13 mouse cellular contexts compared by ENCODE assay signal in the genomic region with DNA sequence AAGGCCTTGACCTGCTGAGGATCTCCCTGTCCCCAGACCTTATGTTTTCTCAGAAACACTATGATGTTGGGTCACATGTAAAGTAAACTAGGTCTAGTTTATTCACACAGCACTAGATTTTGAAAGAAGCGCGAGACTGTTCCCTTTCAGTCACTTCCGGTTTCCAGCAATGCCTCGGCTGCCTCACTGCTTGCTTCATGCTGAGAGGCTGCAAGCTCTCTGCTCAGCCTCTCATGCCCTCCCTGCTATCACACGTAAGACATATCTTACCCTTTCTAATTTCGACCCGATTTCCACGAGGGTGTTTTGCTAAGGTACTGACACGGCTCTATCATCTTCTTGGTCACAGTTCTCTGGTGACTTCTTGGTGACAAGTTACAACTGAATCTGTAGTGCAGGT. TPM values are rescaled to one million over a fixed set of nuclear protein-coding genes. Genes with fewer than 3 reads are reported as not detected.
DNase-seq lines count a peak whose midpoint lies in the region; ATAC-seq and TF ChIP-seq lines count a peak whose summit lies in the region.
"Had no signal": no experiment of that assay in that cellular context is flagged by ENCODE, and none has a peak within 500 bp of the region (broad histone marks: within the 10 kb centered on the region; RNA-seq: fewer than 3 reads in every experiment).

No protein-coding gene starts in this region.

- H3K27ac ChIP-seq in heart, postnatal 0 days (ENCODE audit: low read depth) = peak overlapping the region; percentile 7; the same call in 1 of the 2 replicates
- no peak overlapping the region for H3K27ac ChIP-seq in liver, postnatal 0 days (ENCODE audit: low read depth)
- no peak overlapping the region for H3K27ac ChIP-seq in midbrain, embryonic 14.5 days (replicated peaks; ENCODE audit: low read depth, low read length)
- H3K27ac ChIP-seq: limb, embryonic 12.5 days; stomach, embryonic 15.5 days had no signal

- no peaks in the 10 kb centered on the region for H3K9me3 ChIP-seq in heart, postnatal 0 days (replicated peaks; ENCODE audit: control insufficient read depth, low read length)
- H3K9me3 ChIP-seq in liver, postnatal 0 days (ENCODE audit: low read length) = no peaks in the 10 kb centered on the region
- no peaks in the 10 kb centered on the region for H3K9me3 ChIP-seq in midbrain, embryonic 14.5 days (ENCODE audit: control insufficient read depth, low read length)
- H3K9me3 ChIP-seq: limb, embryonic 12.5 days; stomach, embryonic 15.5 days had no signal

- TF ChIP-seq EP300 in heart, postnatal 0 days (IDR thresholded peaks at IDR 0.05; ENCODE audit: low read depth) = no peak
- TF ChIP-seq EP300 in liver, postnatal 0 days (IDR thresholded peaks at IDR 0.05; ENCODE audit: low read depth) = no peak

- no peak overlapping the region for H3K9ac ChIP-seq in heart, postnatal 0 days (replicated peaks; ENCODE audit: low read depth, low read length)
- H3K9ac ChIP-seq in liver, postnatal 0 days (replicated peaks) = no peak overlapping the region
- no peak overlapping the region for H3K9ac ChIP-seq in midbrain, embryonic 14.5 days (replicated peaks; ENCODE audit: low read length)
- H3K9ac ChIP-seq: limb, embryonic 12.5 days; stomach, embryonic 15.5 days had no signal

- no peak for TF ChIP-seq CTCF in heart, postnatal 0 days (IDR thresholded peaks at IDR 0.05; ENCODE audit: low read depth)
- no peak for TF ChIP-seq CTCF in liver, postnatal 0 days (IDR thresholded peaks at IDR 0.05; ENCODE audit: low read depth)

- H3K4me1 ChIP-seq in heart, postnatal 0 days (ENCODE audit: control insufficient read depth, insufficient read depth) = peaks cover 7% of the 10 kb centered on the region; the same call in 1 of the 2 replicates
- no peaks in the 10 kb centered on the region for H3K4me1 ChIP-seq in liver, postnatal 0 days (ENCODE audit: insufficient read depth)
- H3K4me1 ChIP-seq in midbrain, embryonic 14.5 days (ENCODE audit: control insufficient read depth, insufficient read depth, low read length) = no peaks in the 10 kb centered on the region; the same call in 1 of the 2 replicates
- H3K4me1 ChIP-seq: stomach, embryonic 15.5 days had no signal

- H3K36me3 ChIP-seq in heart, postnatal 0 days (replicated peaks; ENCODE audit: control insufficient read depth, insufficient read depth, low read length) = no peaks in the 10 kb centered on the region
- H3K36me3 ChIP-seq in liver, postnatal 0 days (replicated peaks; ENCODE audit: insufficient read depth, low read length) = no peaks in the 10 kb centered on the region
- H3K36me3 ChIP-seq in midbrain, embryonic 14.5 days (ENCODE audit: control insufficient read depth, insufficient read depth, low read length) = no peaks in the 10 kb centered on the region
- H3K36me3 ChIP-seq: limb, embryonic 12.5 days; stomach, embryonic 15.5 days had no signal

- no peak for DNase-seq in heart, postnatal 0 days (ENCODE audit: low spot score)
- DNase-seq in heart, adult 18-20 months = no peak
- DNase-seq in lung, postnatal 25 days (ENCODE audit: low spot score) = peak; percentile 63
- DNase-seq in thymus, postnatal 0 days (ENCODE audit: low spot score) = peak; percentile 74
- DNase-seq in urinary bladder, postnatal 14 days (ENCODE audit: low spot score) = no peak
- no peak for DNase-seq in liver, postnatal 0 days
- DNase-seq in midbrain, embryonic 14.5 days = no peak
- DNase-seq: cerebellum, postnatal 10 days; kidney, adult 2 months had no signal

- ATAC-seq in heart, postnatal 0 days (ENCODE audit: insufficient read depth, low read depth) = no peak
- ATAC-seq in CD4-positive, CD25-positive, alpha-beta regulatory T cell, adult 4 months = peak; percentile 75
- ATAC-seq in liver, postnatal 0 days = no peak
- no peak for ATAC-seq in midbrain, embryonic 14.5 days (ENCODE audit: low FRiP score, low TSS enrichment)

- no peak overlapping the region; the same call in 1 of the 2 replicates for H3K4me2 ChIP-seq in heart, postnatal 0 days (ENCODE audit: low read depth, low read length)
- no peak overlapping the region for H3K4me2 ChIP-seq in liver, postnatal 0 days (ENCODE audit: low read depth, low read length)
- no peak overlapping the region for H3K4me2 ChIP-seq in midbrain, embryonic 14.5 days (ENCODE audit: low read length)
- H3K4me2 ChIP-seq: limb, embryonic 12.5 days; stomach, embryonic 15.5 days had no signal

- no peaks in the 10 kb centered on the region for H3K27me3 ChIP-seq in heart, postnatal 0 days (ENCODE audit: control insufficient read depth, insufficient read depth, low read length)
- no peaks in the 10 kb centered on the region for H3K27me3 ChIP-seq in liver, postnatal 0 days (ENCODE audit: insufficient read depth, low read length)
- no peaks in the 10 kb centered on the region for H3K27me3 ChIP-seq in midbrain, embryonic 14.5 days (ENCODE audit: control insufficient read depth, insufficient read depth, low read length)
- H3K27me3 ChIP-seq: limb, embryonic 12.5 days; stomach, embryonic 15.5 days had no signal

- no peak overlapping the region for H3K4me3 ChIP-seq in heart, postnatal 0 days (ENCODE audit: low read depth, low read length)
- H3K4me3 ChIP-seq in liver, postnatal 0 days (ENCODE audit: low read depth, low read length) = no peak overlapping the region
- H3K4me3 ChIP-seq in midbrain, embryonic 14.5 days (replicated peaks; ENCODE audit: low read depth, low read length) = no peak overlapping the region
- H3K4me3 ChIP-seq: limb, embryonic 12.5 days; myocyte; stomach, embryonic 15.5 days had no signal

- WGBS in heart, postnatal 0 days = 28% methylated on average over 9 of the region's 9 CpGs
- WGBS in liver, postnatal 0 days (ENCODE audit: insufficient replicate concordance) = 38% methylated on average over 9 of the region's 9 CpGs
- WGBS in midbrain, embryonic 14.5 days = 47% methylated on average over 9 of the region's 9 CpGs

RNA-seq across cellular contexts. Expression of a gene that starts 22.6 kb away (rescaled TPM):
- 40.1 and 43.3 TPM in 2 replicates for total RNA-seq in heart, postnatal 0 days (2014; rRNA removed; ENCODE audit: low replicate concordance)
- 2.2 TPM in 2 replicates for polyA plus RNA-seq in heart, postnatal 0 days (2015; fragmentation: Nextera tagmentation; extraction: Ambion mirVana)
- 10 to 100 TPM; 15.0 to 15.6 TPM for total RNA-seq in heart, adult 18-20 months (2021)
- polyA plus RNA-seq in CD4-positive, CD25-positive, alpha-beta regulatory T cell, adult 4 months (2017; shearing (Covaris generic)) = 10 to 100 TPM; 10.7 to 11.3 TPM
- 17.1 and 18.1 TPM in 2 replicates for polyA plus RNA-seq in thymus, postnatal 0 days (2015; fragmentation: Nextera tagmentation; extraction: Ambion mirVana)
- 2.4 and 2.5 TPM in 2 replicates for polyA plus RNA-seq in liver, postnatal 0 days (2015; fragmentation: Nextera tagmentation; extraction: Ambion mirVana)
- 5.5 and 5.6 TPM in 2 replicates for polyA plus RNA-seq in midbrain, embryonic 14.5 days (2014; fragmentation: Nextera tagmentation; extraction: Ambion mirVana)

RNA-seq across cellular contexts. Expression of a gene that starts 42.1 kb away (rescaled TPM):
- total RNA-seq in heart, postnatal 0 days (2014; rRNA removed; ENCODE audit: low replicate concordance) = 5.3 and 5.5 TPM in 2 replicates
- polyA plus RNA-seq in heart, postnatal 0 days (2015; fragmentation: Nextera tagmentation; extraction: Ambion mirVana) = 4.2 and 4.3 TPM in 2 replicates
- total RNA-seq in heart, adult 18-20 months (2021) = 1 to 10 TPM; 2.4 to 2.5 TPM
- under 1 TPM in 1 of 2 experiments, not detected in 1; 0.20 TPM for polyA plus RNA-seq in CD4-positive, CD25-positive, alpha-beta regulatory T cell, adult 4 months (2017; shearing (Covaris generic))
- polyA plus RNA-seq in thymus, postnatal 0 days (2015; fragmentation: Nextera tagmentation; extraction: Ambion mirVana) = 3.9 and 4.6 TPM in 2 replicates
- 0.31 and 0.36 TPM in 2 replicates for polyA plus RNA-seq in liver, postnatal 0 days (2015; fragmentation: Nextera tagmentation; extraction: Ambion mirVana)
- 1.4 and 3.0 TPM in 2 replicates for polyA plus RNA-seq in midbrain, embryonic 14.5 days (2014; fragmentation: Nextera tagmentation; extraction: Ambion mirVana)

Comparison
In these comparisons a context has a peak if more than half of its experiments do, and no peak if none do; other contexts are left out.
1. DNase-seq: peak in lung, postnatal 25 days (single experiment) and thymus, postnatal 0 days (single experiment); none in heart, postnatal 0 days (single experiment), heart, adult 18-20 months (0 of 2), urinary bladder, postnatal 14 days (single experiment), liver, postnatal 0 days (single experiment) and midbrain, embryonic 14.5 days (single experiment).